Mouse (Mus musculus) 3134 (cell line): ENCODE results near the gene Tbc1d10c.

Experiments
- DNase-seq: peaks from one replicate; pipeline ENCODE4 v3.0.0-alpha.2; 2011; ENCODE audit warnings: low spot score; ENCODE audit not compliant: insufficient read length; ENCODE audit errors: extremely low read depth

Tbc1d10c gene

GRCm38 (mm10) chr19:4190831-4191334, at the start of gene Tbc1d10c:
Gene Tbc1d10c, minus strand, starts transcription at chr19:4191284.
- DNase-seq = no peak

DNA sequence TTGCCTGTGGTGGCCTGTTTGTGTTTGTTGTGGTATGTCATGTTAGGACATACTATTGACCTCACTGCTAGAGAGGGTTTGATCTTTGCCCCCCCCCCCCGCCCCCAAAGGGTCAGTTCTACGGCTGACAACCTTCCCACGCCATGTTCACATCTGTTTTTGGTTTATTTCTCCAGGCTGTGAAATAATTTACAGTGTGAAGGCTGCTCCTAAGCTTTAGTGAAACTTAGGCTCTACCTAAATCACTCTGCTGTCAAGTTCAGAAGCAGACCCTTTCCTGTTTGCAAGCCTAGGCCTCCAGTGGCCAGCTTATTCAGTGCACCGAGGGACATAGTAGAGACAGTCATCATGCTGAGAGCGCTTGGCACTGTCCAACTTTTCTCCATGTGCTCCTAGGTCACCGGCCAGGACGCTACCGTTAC, 49.2 kb upstream of the Tbc1d10c start:
- no peak for DNase-seq

DNA sequence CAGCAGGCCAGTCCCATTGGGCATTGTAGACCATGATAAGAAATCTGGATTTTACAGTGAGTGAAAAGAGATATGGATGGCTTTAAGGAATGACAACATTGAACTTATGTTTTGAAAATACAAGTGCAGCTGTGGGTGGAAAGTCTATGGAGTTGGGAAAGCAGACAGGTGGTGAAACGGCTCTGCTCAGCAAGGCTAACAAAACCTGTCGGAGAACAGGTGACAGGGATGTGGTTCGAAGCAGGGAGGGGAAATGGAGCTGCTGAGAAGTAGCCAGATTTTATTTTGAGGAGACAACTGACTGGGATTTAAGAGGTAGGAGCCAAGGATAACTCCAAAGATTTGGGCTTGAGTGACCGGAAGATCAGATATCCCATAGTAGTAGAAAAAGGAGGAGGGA, 43.5 kb upstream of the Tbc1d10c start:
- no peak for DNase-seq

GRCm38 (mm10) chr19:4232651-4233050, 41.6 kb upstream of the Tbc1d10c start:
- no peak for DNase-seq

- no peak for DNase-seq
Observed at GRCm38 (mm10) chr19:4232186-4232572, 41.1 kb upstream of the Tbc1d10c start.

GRCm38 (mm10) chr19:4231253-4232185, 40.4 kb upstream of the Tbc1d10c start, which contains the start of gene Pold4:
Gene Pold4, plus strand, starts transcription at chr19:4231899.
- DNase-seq = peak; percentile 89

GRCm38 (mm10) chr19:4230415-4230814, 39.3 kb upstream of the Tbc1d10c start:
- DNase-seq = peak; percentile 59

DNA sequence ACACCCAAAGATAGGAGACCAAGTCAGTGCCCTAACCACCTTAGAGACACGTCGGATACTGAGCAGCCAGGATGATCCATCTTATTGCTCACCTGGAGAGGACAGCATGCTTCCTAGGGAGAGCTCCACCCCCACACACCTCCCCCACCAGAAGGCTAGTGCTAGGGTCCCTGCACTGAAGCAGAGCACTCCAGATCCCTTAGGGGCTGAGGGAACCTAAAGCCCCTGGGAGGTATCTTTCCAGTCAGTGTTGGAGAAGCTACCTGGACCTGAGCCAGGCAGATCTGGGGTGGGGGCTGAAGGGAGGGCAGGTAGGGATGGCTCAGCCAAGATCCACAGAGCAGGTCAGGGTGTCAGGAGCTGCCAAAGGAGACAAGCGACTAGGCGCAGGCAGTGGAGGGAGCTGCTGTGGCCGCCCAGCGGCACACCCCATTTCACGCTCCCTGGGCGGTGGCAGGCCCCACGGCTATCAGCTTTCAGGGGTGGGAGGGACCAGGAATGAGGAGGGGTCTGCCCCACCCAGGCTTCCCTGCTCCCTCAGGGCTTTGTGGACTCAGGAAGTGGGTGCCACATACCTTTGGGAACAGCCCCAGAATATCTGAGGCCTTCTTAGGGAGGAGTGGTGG, 38.5 kb upstream of the Tbc1d10c start:
- DNase-seq = peak; percentile 66

- DNase-seq = no peak
Observed at GRCm38 (mm10) chr19:4228891-4229290, 37.8 kb upstream of the Tbc1d10c start.

GRCm38 (mm10) chr19:4227894-4228678, 37.0 kb upstream of the Tbc1d10c start:
- peak; percentile 51 for DNase-seq

- DNase-seq = no peak
Observed at GRCm38 (mm10) chr19:4227446-4227845, 36.4 kb upstream of the Tbc1d10c start.

- no peak for DNase-seq
Observed at GRCm38 (mm10) chr19:4226779-4227178, 35.7 kb upstream of the Tbc1d10c start.

GRCm38 (mm10) chr19:4222165-4222564, 31.1 kb upstream of the Tbc1d10c start:
- no peak for DNase-seq

DNA sequence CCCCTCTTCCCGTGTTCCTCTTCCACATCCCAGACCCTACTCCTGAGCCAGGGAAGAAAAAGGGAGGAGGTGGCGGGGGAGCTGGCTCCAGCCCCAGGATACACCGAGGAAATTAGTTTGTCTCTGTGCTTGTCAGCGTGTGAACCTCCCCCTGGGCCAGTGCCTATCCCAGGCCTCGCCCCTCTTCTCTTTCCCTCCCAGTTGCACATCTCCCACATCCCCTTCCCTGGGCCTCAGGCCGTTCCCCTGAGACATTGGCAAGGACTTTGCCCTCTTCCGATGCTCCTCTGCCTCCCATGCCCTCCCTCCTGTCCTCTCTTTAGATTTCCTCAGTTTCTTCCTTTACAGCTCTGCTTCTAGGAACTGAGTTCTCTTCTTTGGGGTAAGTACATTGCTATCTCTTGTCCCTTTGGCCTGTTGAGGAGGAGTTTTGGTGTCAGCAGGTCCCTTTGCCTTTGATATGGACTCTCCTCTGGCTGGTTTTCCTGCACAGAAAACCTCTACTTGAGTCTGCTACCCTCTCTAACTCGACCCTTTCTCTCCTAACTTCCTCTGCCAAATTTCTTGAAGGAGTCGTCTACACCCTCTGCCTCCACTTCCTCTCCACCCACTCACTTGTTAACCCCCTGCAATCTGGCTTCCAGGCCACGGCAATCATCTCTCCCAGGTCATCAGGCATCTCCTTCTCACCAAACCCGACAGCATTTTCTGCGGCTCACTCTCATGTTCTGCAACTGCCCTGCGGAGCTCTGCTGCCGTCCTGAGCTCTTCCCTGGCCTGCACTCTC, 30.1 kb upstream of the Tbc1d10c start:
- no peak for DNase-seq

DNA sequence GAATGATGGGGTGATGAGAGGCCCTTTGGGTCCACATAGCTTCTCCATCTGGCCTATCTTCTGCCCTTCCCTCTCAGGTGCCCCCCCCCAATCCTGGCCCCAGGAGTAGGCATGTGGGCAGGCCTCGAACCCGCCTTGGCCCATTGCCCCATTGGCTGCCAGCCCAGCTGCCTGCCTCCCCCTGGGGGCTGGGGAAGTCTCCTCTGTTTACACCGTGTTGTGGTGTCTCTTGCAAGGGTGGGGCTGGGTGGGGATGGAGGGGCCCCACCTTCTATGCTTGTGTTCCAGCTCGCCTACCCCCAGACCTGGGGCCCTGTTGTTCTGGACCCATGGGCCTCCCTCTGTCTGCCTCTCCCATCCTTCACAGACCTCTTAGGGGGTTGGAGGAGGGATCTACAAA, 29.3 kb upstream of the Tbc1d10c start:
- DNase-seq = peak; percentile 30

GRCm38 (mm10) chr19:4219943-4220342, 28.9 kb upstream of the Tbc1d10c start:
- no peak for DNase-seq

GRCm38 (mm10) chr19:4218784-4219183, 27.7 kb upstream of the Tbc1d10c start:
- DNase-seq = no peak

GRCm38 (mm10) chr19:4218293-4218692, 27.2 kb upstream of the Tbc1d10c start:
- DNase-seq = no peak

DNA sequence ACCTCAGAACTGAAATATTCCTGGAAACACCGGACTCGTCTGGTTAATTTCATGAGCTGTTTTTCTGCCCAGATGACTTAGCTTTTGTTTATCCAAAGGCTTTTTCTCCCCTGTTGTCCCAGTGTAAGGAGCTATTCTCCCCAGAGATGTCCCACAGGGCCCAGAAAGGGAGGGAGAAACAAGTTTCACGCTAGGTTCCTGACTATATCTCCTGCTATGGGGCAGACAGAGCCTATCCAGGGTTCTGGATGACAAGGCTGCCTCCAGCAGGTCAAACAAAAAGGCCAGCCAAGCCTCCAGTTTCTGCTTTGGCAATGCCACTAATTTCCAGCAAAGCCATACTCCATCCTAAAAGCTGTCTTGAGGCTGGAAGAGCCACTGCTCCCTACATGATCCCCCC, 26.8 kb upstream of the Tbc1d10c start:
- no peak for DNase-seq

DNA sequence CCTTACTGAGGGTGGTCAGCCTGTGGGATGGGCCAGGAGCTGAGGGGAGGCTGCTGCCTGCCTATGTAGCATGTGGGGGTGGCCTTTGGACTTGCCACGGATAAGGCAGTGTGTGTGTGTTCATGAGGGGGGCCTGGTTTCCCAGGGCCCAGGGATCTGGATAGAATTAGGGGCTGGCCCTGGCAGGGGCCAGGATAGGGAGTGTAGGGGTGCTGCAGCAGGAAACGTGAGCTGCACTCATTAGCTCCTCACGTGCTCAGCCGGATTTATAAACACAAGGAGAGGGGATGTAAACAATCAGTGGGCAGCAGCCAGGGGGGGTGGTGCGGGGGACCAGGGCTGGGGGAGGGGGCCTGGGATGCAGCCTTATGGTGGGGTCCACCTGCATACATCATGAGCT, 26.1 kb upstream of the Tbc1d10c start:
- DNase-seq = no peak
